Mouse (Mus musculus): ENCODE data around the gene Palm2.

Gene Palm2

GRCm38 (mm10) chr4:57670813-57671469 lies 236.9 kb downstream of the Palm2 start:
- DNase-seq (ENCODE audit: low spot score in 2 of 2): peak in 1 of 2 experiments; percentile 50

- no peak for DNase-seq (ENCODE audit: low spot score in 2 of 2)
Observed at GRCm38 (mm10) chr4:57672541-57672940, 238.5 kb downstream of the Palm2 start.

GRCm38 (mm10) chr4:57672996-57673906 lies 239.2 kb downstream of the Palm2 start:
- DNase-seq (ENCODE audit: low spot score in 2 of 2): peak; percentile 75 to 91

- DNase-seq (ENCODE audit: low spot score in 2 of 2): no peak
Observed at GRCm38 (mm10) chr4:57674351-57674750, 240.3 kb downstream of the Palm2 start.

GRCm38 (mm10) chr4:57675387-57675786 lies 241.3 kb downstream of the Palm2 start:
- peak; percentile 53 to 67 for DNase-seq (ENCODE audit: low spot score in 2 of 2)

- no peak for DNase-seq (ENCODE audit: low spot score in 2 of 2)
Observed at GRCm38 (mm10) chr4:57677916-57678315, 243.9 kb downstream of the Palm2 start.

- no peak for DNase-seq (ENCODE audit: low spot score in 2 of 2)
Observed at GRCm38 (mm10) chr4:57678991-57679457, 245.0 kb downstream of the Palm2 start.

GRCm38 (mm10) chr4:57680186-57680585 lies 246.1 kb downstream of the Palm2 start:
- DNase-seq (ENCODE audit: low spot score in 2 of 2): no peak

- DNase-seq (ENCODE audit: low spot score in 2 of 2): no peak
Observed at GRCm38 (mm10) chr4:57681511-57681910, 247.5 kb downstream of the Palm2 start.

- DNase-seq (ENCODE audit: low spot score in 2 of 2): no peak
Observed at GRCm38 (mm10) chr4:57682341-57682740, 248.3 kb downstream of the Palm2 start.

- DNase-seq (ENCODE audit: low spot score in 2 of 2): no peak
Observed at GRCm38 (mm10) chr4:57682944-57683343, 248.9 kb downstream of the Palm2 start.

GRCm38 (mm10) chr4:57684676-57685215 lies 250.7 kb downstream of the Palm2 start:
- DNase-seq (ENCODE audit: low spot score in 2 of 2): no peak

GRCm38 (mm10) chr4:57686736-57687135 lies 252.7 kb downstream of the Palm2 start:
- DNase-seq (ENCODE audit: low spot score in 2 of 2): no peak

GRCm38 (mm10) chr4:57687583-57687982 lies 253.5 kb downstream of the Palm2 start:
- no peak for DNase-seq (ENCODE audit: low spot score in 2 of 2)

- DNase-seq (ENCODE audit: low spot score in 2 of 2): no peak
Observed at GRCm38 (mm10) chr4:57688131-57688530, 254.1 kb downstream of the Palm2 start.

- no peak for DNase-seq (ENCODE audit: low spot score in 2 of 2)
Observed at GRCm38 (mm10) chr4:57690001-57690400, 256.0 kb downstream of the Palm2 start.

- no peak for DNase-seq (ENCODE audit: low spot score in 2 of 2)
Observed at GRCm38 (mm10) chr4:57690805-57691204, 256.8 kb downstream of the Palm2 start.

GRCm38 (mm10) chr4:57694356-57695136 lies 260.5 kb downstream of the Palm2 start:
- no peak for DNase-seq (ENCODE audit: low spot score in 2 of 2)

GRCm38 (mm10) chr4:57696955-57697354 lies 262.9 kb downstream of the Palm2 start:
- DNase-seq (ENCODE audit: low spot score in 2 of 2): no peak

GRCm38 (mm10) chr4:57697918-57698611 lies 264.0 kb downstream of the Palm2 start:
- no peak for DNase-seq (ENCODE audit: low spot score in 2 of 2)

- DNase-seq (ENCODE audit: low spot score in 2 of 2): no peak
Observed at GRCm38 (mm10) chr4:57701576-57701975, 267.5 kb downstream of the Palm2 start.

Measured in urinary bladder, postnatal 4 days (tissue).